Mouse (Mus musculus): Measurements from ENCODE around the gene Zfp583.

The Zfp583 gene

DNA sequence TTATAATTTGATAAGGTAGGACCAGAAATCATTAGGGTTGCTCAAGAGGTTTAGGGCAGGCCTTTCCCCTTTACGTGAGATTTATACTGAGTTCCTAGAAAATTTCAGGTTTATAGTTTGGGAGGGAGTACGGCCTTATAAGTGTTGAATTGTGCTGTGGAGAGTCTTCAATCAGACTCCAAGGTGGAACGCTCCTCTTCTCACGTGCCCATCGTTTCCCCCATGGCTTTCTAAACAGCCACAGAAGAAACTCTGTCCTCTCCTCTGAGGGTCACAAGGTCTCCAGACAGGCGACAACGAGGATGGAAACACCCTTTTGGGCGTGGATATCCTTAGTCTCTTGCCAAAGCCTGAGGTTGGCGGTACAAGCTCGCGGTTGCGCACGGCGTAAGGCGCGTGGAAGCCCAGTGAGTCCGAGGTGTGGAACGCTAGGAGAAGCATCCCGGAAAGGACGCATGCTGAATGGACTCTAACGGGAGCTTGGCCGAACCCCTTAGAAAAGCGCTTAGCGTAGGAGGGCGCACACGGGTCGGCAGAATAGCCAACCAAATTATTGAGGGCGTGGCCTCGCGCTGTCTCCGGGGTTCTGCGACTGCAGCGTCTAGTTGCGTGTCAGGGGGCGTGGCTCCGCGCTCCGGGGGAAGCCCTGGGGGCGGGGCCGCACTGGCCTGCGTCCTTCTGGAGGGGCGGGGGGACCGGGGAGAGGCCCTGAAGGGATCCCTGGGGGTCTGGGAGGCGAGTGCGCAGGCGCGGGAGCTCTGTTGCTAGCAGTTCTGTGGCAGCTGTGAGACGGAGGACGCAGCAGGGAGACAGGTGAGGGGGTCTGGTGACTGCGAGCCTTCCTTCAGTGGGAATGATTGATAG is 45.0 kb downstream of the Zfp583 start, which contains the start of gene Zfp667:
Gene Zfp667, plus strand, starts transcription at position 738 of the 864 bp plus-strand sequence.
- in situ Hi-C loops (cut with MboI, MseI): loop anchor here (10.0 kb wide), 2 partner anchors 99 to 1841 kb away; partner anchors contain the start of genes Rdh13 and Zfp28

DNA sequence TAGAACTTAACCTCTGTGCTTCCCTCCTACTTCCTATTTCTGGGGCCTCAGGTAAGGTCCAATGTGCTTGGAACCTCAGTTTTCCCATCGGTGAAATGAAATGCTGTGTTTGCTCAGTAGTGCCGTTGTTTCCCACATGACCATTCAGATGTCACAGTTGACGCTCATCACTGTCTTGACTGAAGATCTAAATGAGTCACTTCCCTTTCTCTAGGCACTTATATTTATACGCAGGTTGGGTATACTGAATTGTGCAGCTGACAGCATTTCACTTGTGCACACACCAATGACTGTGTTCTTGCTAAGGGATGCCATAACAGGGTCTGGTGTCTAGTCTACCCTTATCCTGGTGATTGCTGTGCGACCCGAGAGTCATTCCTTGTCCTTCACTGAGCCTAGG is 45.7 kb downstream of the Zfp583 start:
- in situ Hi-C loops (cut with MboI, MseI): loop anchor here (10.0 kb wide), 2 partner anchors 99 to 1841 kb away; partner anchors contain the start of genes Rdh13 and Zfp28

DNA sequence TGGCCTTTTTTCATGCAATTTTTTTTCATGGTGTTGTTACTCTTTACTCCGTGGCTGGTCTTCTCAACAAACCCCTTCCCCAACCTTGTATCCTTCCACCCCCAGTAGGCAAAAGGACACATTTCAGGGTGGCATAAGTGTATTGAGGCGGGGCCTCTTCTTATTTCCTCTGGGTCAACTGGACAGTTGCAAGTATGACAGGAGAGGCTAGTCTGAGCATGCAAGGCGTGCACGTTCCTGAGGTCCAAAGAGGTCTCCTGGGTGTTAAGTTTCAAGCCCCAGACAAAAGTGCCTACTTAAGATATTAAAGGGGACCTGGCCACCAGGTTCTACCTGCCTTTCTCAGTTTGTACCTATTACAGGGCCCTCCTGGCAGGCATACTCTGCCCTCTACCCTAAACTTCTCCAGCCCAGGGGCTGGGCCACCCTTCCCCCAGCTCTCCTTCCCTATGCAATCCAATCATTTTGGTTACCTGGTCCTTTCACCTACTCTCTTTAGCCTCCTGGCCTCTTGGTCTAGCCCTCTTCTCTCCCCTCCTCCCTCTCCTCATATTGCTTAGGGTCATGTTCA is 46.6 kb downstream of the Zfp583 start:
- in situ Hi-C loops (cut with MboI, MseI): loop anchor here (5.0 to 10.0 kb wide), 3 partner anchors 100 to 1840 kb away; partner anchors contain the start of genes Rdh13 and Zfp28

DNA sequence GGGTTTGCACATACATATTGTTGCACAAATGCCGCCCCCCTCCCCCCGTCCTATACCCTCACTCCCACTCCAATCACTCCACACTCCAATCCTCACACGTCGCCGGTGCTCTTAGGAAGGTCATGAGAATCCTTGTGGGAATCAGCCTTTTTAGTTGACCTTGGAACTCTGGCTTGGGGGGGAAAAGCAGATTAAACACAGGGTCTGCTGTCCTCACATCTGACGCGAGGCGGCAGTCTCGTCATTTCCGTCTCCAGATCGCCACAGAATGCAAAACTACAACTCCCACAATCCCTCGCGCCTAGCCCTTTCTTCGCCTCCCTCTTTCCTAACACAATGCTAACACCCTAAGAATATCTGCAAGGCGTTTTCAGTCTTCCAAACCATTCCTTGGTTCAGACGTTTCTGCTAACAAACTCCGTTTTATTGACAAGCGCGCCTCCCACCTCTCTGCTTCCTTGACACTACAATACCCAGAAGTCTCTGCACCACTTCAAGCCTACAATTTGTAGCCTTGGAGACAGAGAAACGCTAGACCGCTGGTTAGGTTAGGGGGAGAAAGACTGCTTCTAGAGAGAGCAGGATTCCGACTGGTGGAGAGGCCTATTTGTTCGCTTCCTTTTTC is 47.5 kb downstream of the Zfp583 start:
- in situ Hi-C loops (cut with MboI, MseI): loop anchor here (5.0 to 10.0 kb wide), 3 partner anchors 101 to 1839 kb away; partner anchors contain the start of genes Rdh13 and Zfp28

DNA sequence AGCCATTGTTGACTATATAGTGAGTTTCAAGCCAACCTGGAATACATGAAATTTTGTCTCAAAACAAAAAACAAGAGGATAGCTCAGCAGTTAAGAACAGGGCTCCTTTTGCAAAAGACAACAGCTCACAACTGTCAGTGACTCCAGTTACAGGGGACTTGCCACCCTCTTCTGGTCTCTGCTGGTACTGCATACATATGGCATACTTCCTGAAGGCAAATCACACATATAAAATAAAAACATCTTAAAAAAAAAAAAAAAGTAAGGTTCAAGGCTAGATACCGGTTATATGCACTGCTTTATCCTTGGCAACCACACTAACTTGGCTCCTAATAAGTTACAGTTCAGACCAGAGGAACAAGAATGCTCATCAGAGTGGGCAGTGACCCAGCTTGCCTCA is 48.3 kb downstream of the Zfp583 start:
- in situ Hi-C loops (cut with MboI, MseI): loop anchor here (5.0 to 10.0 kb wide), 3 partner anchors 102 to 1838 kb away; partner anchors contain the start of genes Rdh13 and Zfp28

DNA sequence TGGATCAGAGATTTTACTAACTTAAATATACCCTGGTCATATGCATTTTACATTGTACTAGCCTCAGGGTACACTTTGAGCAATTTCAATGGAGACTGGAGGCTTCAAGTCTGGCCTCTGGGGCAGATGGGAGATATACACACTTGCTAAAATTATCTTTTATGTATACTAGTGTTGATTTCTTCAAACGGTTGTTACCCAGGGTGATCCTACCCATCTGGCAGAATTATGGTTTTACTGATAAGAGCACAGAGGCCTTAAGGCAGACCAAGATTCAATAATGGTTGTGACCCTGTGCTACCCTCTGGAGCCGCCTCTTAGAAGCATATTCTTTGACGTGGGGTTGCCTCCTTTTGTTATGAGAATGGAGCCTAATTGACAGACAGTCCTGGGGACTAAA is 53.2 kb downstream of the Zfp583 start:
- in situ Hi-C loops (cut with MboI, MseI): no loop called here

DNA sequence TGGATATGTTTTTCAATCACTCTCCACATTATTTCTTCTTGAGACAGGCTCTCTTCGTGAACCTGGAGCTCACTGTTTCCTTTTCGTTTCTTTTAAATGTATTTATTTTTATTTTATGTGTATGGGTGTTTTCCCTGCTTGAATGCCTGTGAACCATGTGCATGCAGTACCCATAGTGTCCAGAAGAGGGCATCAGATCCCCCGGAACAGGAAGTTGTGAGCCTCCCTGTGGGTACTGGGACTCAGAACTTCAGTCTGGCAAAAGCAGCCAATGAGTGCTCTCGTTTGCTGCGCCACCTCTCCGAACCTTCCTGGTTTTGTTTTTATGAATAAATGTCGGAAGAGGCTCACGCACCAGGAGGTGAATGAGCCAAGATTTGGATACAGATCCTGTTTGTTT is 65.4 kb downstream of the Zfp583 start:
- in situ Hi-C loops (cut with MboI, MseI): no loop called here
